Mouse (Mus musculus) spleen, adult 2 months (tissue): ENCODE data around the gene Tspan12.

ENCODE experiments used
- CTCF ChIP-seq: fragments of 200-500 bp; IDR thresholded peaks from 2 replicates; pipeline ENCODE4 v1.5.1; 2011; ENCODE audit warnings: mild to moderate bottlenecking, inconsistent platforms; ENCODE audit not compliant: insufficient read depth, insufficient read length, insufficient replicate concordance; ENCODE audit errors: extremely low read depth
- POLR2A ChIP-seq: fragments of 200-500 bp; IDR thresholded peaks from 2 replicates; pipeline ENCODE4 v1.6.1; 2011; ENCODE audit warnings: low read depth, low read length, inconsistent platforms

DNA sequence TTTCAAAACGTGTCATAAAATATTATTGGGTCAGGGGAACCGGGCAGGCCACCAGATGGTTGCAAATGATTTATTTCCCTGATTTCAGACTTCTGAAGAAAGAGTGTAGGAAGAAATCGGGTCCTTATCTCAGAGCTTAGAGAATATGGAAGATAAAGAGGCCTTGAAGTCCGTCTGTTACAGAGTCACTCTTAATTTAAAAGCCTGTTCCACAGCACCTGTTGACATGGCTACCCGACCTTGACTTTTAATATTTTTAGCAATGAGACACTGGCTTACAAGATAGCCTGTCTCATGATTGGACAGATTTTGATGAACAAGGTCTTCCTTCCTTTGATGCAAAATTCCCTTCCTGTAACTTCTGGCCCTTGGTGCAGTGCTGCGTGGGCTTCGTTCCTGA lies 61.0 kb downstream of the Tspan12 start:
- TF ChIP-seq CTCF (no peak), POLR2A (no peak)
